Comparison of ENCODE assay signal across 18 mouse cellular contexts in the genomic region with DNA sequence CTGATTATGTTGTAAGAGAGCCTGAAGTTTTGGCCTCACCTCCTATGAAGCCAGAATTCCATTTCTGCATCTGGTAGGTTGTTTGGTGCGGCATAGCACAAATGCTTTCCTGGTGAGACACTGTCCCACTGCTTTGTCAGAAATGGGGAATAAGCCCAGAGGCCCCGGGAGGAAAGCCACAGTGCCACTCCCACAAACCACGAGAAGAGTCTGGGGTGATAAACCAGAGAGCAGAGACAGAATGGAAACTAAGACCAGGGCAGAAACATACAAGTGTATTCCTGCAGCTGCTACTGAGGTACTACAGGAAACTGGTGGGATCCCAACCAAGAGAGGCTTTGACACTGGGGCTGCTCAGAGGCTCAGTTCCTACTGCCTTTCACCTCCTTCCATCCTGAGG.
DNase-seq lines count a peak whose midpoint lies in the region; ATAC-seq and TF ChIP-seq lines count a peak whose summit lies in the region.
"Had no signal": no experiment of that assay in that cellular context is flagged by ENCODE, and none has a peak within 500 bp of the region (broad histone marks: within the 10 kb centered on the region; RNA-seq: fewer than 3 reads in every experiment).

No protein-coding gene starts in this region.

- H3K4me3 ChIP-seq in embryonic fibroblast, embryonic 13.5 days (ENCODE audit: insufficient read depth, low read length) = peak overlapping the region; percentile 17; the same call in 1 of the 2 replicates
- no peak overlapping the region for H3K4me3 ChIP-seq in myocyte
- H3K4me3 ChIP-seq: erythroblast, embryonic 14.5 days; midbrain, embryonic 10.5 days; neural tube, embryonic 13.5 days had no signal

- H3K36me3 ChIP-seq in myocyte (ENCODE audit: control insufficient read depth, insufficient read depth) = no peaks in the 10 kb centered on the region
- H3K36me3 ChIP-seq: midbrain, embryonic 10.5 days; neural tube, embryonic 13.5 days had no signal

- POLR2A ChIA-PET in Patski (lab: Charles Lee) = no interaction called here

- no peak for TF ChIP-seq CTCF in Patski (IDR thresholded peaks at IDR 0.05)
- no peak for TF ChIP-seq CTCF in embryonic fibroblast, embryonic 13.5 days (IDR thresholded peaks at IDR 0.05; ENCODE audit: borderline replicate concordance, insufficient read depth, low read length)

- H3K4me2 ChIP-seq in myocyte (ENCODE audit: low read depth) = peak overlapping the region; percentile 72
- H3K4me2 ChIP-seq: neural tube, embryonic 13.5 days had no signal

- peak overlapping the region; percentile 93 for H3K27ac ChIP-seq in embryonic fibroblast, embryonic 13.5 days (ENCODE audit: insufficient read depth, low read length)
- H3K27ac ChIP-seq: midbrain, embryonic 10.5 days; neural tube, embryonic 13.5 days had no signal

- intact Hi-C loops in heart, postnatal 10 days (cut with DNase I) = no loop called here
- intact Hi-C loops in heart, postnatal 25 days (cut with DNase I) = no loop called here

- ATAC-seq in Patski = peak; percentile 93

- no peak overlapping the region for H3ac ChIP-seq in myocyte (ENCODE audit: control insufficient read depth, insufficient read length)

- no peak; the same call in 1 of the 2 replicates for TF ChIP-seq POLR2A in embryonic fibroblast, embryonic 13.5 days (IDR thresholded peaks at IDR 0.05; ENCODE audit: low read depth, low read length)
- no peak for TF ChIP-seq POLR2A in myocyte (IDR thresholded peaks at IDR 0.05; ENCODE audit: insufficient read length, low read depth)

- H3K79me2 ChIP-seq in myocyte (ENCODE audit: control insufficient read depth, insufficient read depth) = no peaks in the 10 kb centered on the region

- peak; percentile 11 to 18 for DNase-seq in heart, postnatal 10 days
- no peak for DNase-seq in heart, postnatal 25 days (ENCODE audit: low spot score)
- DNase-seq in Patski (ENCODE audit: low read depth, low spot score) = peak; percentile 73
- no peak for DNase-seq in adrenal gland, postnatal 36 days
- no peak for DNase-seq in yolk sac, embryonic 10.5 days (ENCODE audit: low spot score)
- DNase-seq: cerebellum, adult 9-10 months; gastrocnemius, postnatal 36 days; heart, postnatal 36 days; kidney, adult 2 months; kidney, postnatal 14 days; lung, adult 18-20 months; right cerebral cortex, postnatal 25 days; thymus, postnatal 36 days had no signal

- in situ Hi-C loops in Patski (cut with MboI; ENCODE audit: low pct_unique_long_range_greater_than_20kb) = loop anchor here (5.0 kb wide), 1 partner anchor 84 kb away; no protein-coding TSS in a partner anchor

- H3K4me1 ChIP-seq in embryonic fibroblast, embryonic 13.5 days (ENCODE audit: control insufficient read depth, insufficient read depth, low read length) = peaks cover 8% of the 10 kb centered on the region
- H3K4me1 ChIP-seq: midbrain, embryonic 10.5 days; neural tube, embryonic 13.5 days had no signal

- H3K27me3 ChIP-seq in Patski (no peaks in the 10 kb centered on the region), myocyte (ENCODE audit: control insufficient read depth, insufficient read depth, insufficient read length) (no peaks in the 10 kb centered on the region)
- H3K27me3 ChIP-seq: neural tube, embryonic 13.5 days had no signal

- CTCF ChIA-PET in Patski (lab: Charles Lee) = interaction anchor here (1.3 kb wide), 1 partner anchor 120 kb away, joined by 3 read pairs; no protein-coding TSS in a partner anchor

TF ChIP-seq in myocyte, 11 proteins besides CTCF, POLR2A, EP300 and RAD21:
- TF ChIP-seq MYOD1 (IDR thresholded peaks at IDR 0.05; ENCODE audit: control insufficient read depth in 1 of 3, insufficient read length in 2 of 3, low read depth in 2 of 3) (peak in 2 of 3 experiments; percentile 16 to 57), TCF3 (IDR thresholded peaks at IDR 0.05; ENCODE audit: insufficient read length, low read depth) (no peak)

Comparison
In these comparisons a context has a peak if more than half of its experiments do, and no peak if none do; other contexts are left out.
1. DNase-seq: peak in heart, postnatal 10 days (2 of 2) and Patski (single experiment); none in heart, postnatal 25 days (single experiment), adrenal gland, postnatal 36 days (0 of 2) and yolk sac, embryonic 10.5 days (single experiment).